Mouse (Mus musculus): ENCODE data around the gene Cog8.
A peak's percentile ranks its signal among the peaks of the same experiment; 100 is the strongest.

DNA sequence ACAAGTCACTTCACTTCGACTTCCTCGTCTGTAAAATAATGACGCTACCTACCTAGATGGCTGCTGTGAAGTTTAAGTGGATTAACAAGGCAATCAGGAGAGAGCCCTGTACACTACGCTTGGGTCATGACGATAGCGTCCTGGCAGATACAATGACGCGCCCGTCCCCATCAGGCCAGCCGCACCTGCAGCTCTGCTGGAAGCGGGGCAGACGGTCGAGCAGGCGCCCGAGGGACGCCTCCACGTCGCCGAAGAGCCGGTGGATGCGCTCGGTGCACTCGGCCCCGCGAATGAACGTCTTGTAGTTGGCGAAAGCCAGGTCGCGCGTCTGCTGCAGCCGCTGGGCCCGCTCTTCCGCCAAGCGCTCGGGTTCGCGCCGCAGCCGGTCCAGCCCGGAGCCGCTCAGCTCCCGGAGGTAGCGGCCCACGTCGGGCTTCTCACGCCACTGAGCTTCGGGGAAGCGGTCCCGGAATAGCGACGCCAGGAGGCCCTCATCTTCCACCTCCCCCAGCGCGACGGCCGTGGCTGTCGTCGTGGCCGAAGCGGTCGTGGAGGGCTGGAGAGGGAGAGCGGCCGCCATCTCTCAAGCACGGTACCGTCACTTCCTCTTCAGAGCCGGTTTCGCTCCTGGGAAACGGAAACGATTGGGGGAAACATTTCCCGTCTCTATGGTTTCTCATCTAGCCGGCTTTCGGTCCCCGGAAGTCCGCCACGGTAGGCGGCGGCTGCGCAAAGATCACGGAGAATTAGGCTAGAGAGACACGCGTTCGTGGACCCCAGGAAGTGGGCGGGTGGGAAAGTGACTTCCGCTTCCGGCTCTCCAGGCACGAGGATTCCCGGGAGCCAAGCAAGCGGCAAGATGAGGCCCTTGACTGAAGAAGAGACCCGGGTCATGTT lies at the start of gene Cog8, which contains the start of gene Nip7:
- TF ChIP-seq CTCF (IDR thresholded peaks at IDR 0.05; ENCODE audit: borderline replicate concordance, extremely low read depth, insufficient read depth, insufficient read length), result no peak
- peak; percentile 55; the same call in 1 of the 2 replicates for TF ChIP-seq POLR2A (IDR thresholded peaks at IDR 0.05; ENCODE audit: borderline replicate concordance, extremely low read depth, insufficient read depth, insufficient read length, poor library complexity, severe bottlenecking)
